Mouse (Mus musculus): ENCODE measurements at regions not wholly inside any gene's neighbourhood (a gene's known extent, or its start where the extent isn't known, plus 50 kb on each side); places are given as distances from the start of the nearest gene placed in this dataset.

DNA sequence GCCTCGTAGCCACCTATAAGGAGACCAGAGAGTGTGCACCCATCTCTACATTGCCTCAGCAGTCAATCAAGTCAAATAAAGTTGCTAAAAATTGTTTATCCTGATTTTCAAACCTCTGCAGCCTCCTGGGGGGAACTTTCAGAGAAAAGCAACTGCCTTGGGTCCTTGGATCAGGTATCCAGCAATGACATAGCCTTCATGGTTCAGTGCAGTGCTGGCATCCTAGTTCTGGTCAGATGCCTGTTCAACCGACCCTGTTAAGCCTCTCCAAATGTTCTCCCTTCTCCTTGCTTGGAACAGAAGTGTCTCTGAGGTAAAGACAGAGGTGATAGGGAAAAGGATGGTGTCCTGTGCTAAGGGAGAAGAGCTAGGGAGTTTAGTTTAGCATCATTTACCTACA, 64.7 kb upstream of the Ppm1h start:
- no peak for ATAC-seq (ENCODE audit: insufficient number of reproducible peaks, insufficient read depth, low FRiP score, low TSS enrichment, low read depth)
- 60% methylated on average over 2 of the region's 2 CpGs for WGBS

DNA sequence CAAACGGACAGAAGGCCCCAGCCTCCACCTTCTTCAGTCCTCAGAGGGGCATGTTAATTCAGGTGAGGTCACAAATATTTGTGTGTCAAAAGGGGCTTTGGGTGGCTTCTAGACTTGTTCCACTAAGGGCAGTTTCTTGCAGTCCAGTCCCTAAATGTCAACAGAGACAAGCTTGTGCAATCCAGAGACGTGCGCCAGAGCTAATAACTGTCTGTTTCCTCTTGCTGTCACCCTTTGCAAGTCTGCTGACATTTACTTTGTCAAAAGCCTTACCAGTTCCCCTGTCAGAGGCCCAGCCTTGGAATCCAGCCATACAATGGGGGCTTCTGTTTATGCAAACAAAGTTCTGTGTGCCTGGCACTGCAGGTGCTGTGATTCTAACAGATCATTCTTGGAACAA, 63.8 kb upstream of the Ppm1h start:
- Histone ChIP-seq H3K27ac (no peak overlapping the region; the same call in 1 of the 2 replicates), H3K27me3 (no peaks in the 10 kb centered on the region), H3K4me2 (no peak overlapping the region), H3K36me3 (no peaks in the 10 kb centered on the region), H3K9me3 (no peaks in the 10 kb centered on the region), H3K4me1 (no peaks in the 10 kb centered on the region), H3K9ac (no peak overlapping the region), H3K4me3 (no peak overlapping the region)
- WGBS: 49% methylated on average over 3 of the region's 3 CpGs
- no peak for ATAC-seq (ENCODE audit: insufficient number of reproducible peaks, insufficient read depth, low FRiP score, low TSS enrichment, low read depth)

More for the DNA sequence above, 64.7 kb upstream of the Ppm1h start:
- no peak overlapping the region for H3K4me2 ChIP-seq
- H3K36me3 ChIP-seq: no peaks in the 10 kb centered on the region
- no peaks in the 10 kb centered on the region for H3K27me3 ChIP-seq
- H3K4me3 ChIP-seq: no peak overlapping the region
- H3K9me3 ChIP-seq: no peaks in the 10 kb centered on the region
- no peak overlapping the region for H3K27ac ChIP-seq
- H3K4me1 ChIP-seq: no peaks in the 10 kb centered on the region
- no peak overlapping the region for H3K9ac ChIP-seq

DNA sequence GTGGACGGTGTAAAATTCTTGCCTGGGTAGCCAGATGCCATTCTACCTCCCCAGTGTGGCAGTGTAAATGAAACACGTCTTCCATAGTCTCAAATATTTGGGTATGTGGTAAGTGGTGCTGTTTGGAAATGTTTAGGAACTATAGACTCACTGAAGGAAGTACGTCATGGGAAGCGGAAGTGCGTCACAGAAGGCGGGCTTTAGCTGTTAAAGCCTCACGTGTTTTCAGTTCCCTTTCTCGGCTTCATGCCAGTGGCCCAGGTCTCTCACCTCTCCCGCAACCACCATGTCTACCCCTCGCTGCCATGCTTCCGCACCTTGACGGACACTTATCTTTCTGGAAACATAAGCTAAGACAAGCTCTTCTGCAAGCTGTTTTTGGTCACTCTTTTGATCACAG, 62.9 kb upstream of the Ppm1h start:
- Histone ChIP-seq H3K9me3 (no peaks in the 10 kb centered on the region), H3K4me2 (no peak overlapping the region), H3K27me3 (no peaks in the 10 kb centered on the region), H3K4me1 (no peaks in the 10 kb centered on the region), H3K9ac (no peak overlapping the region), H3K36me3 (no peaks in the 10 kb centered on the region), H3K27ac (no peak overlapping the region), H3K4me3 (no peak overlapping the region)
- WGBS: 94% methylated on average over 12 of the region's 12 CpGs
- no peak for ATAC-seq (ENCODE audit: insufficient number of reproducible peaks, insufficient read depth, low FRiP score, low TSS enrichment, low read depth)

DNA sequence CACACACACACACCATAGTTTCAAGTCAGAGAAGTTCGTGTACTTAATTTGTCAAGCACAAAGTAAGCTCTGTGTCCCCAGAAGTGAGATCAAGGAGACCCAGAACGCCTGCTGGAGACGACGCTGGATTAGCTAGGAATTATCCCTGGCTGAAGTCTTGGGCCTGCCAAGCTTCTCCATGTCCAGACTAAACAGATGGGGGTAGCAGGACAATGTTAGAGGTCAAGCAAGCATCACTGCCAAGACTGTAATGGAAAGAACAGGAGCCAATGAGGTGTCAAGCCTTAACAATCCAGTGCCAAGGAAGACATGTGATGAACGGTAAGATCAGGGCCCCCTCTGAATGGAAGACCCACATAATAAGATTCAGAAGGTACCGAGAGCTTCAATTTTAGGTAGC, 62.2 kb upstream of the Ppm1h start:
- Histone ChIP-seq H3K9me3 (no peaks in the 10 kb centered on the region), H3K4me2 (no peak overlapping the region), H3K27me3 (no peaks in the 10 kb centered on the region), H3K9ac (no peak overlapping the region), H3K36me3 (no peaks in the 10 kb centered on the region), H3K4me1 (no peaks in the 10 kb centered on the region), H3K4me3 (no peak overlapping the region), H3K27ac (no peak overlapping the region)
- 74% methylated on average over 6 of the region's 6 CpGs for WGBS
- ATAC-seq (ENCODE audit: insufficient number of reproducible peaks, insufficient read depth, low FRiP score, low TSS enrichment, low read depth): no peak

DNA sequence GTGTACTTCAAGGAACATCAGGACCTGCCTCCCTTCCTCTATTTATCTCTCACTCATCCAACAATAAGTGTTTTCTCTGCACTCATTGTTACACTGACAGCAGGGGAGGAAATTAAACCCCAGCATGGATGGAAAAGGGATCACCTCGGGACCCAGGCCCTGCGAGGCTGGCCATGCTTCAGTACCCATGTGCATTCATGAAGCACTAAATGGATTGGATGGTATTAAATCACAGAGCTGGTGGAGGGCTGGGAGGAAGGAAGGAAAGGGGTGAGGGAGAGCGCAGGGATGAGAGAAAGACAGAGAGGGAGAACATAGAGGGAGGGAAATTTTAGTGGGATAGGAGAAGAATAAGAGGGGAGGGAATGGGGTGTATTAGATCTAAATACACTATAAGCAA, 59.7 kb upstream of the Ppm1h start:
- no peak for ATAC-seq (ENCODE audit: insufficient number of reproducible peaks, insufficient read depth, low FRiP score, low TSS enrichment, low read depth)

DNA sequence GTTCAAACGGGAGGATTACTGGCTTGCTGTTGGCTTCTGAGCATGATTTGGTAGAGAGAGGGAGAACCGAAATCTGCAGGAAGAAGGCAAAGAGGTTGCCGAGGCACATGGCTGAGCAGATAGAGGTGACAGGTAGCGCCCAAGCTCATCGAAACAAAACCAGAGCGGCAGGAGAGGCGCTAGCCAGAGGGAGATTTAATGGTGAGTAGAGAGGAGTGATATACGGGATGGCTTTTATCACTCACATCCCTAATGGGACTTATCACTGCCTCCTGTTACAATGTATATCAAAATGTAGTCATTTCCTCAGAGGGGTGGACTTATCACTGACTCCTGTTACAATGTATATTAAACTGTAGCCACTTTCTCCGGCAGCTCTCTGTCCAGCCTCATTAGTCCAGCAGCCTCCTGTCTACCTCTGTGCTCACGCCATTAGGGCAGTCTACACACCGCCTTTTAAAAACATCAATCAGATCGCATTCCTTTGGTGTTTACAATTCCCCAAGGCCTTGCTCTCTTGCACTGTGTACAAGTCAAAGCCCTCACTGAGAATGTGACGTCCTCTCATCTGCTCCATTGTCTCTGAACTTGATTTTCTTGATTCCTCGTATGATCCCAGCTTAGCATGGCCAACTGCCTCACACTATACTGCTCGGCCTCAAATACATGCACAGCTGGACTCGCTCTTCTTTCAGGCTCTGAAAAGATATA, 59.0 kb upstream of the Ppm1h start:
- H3K9me3 ChIP-seq: no peaks in the 10 kb centered on the region
- 71% methylated on average over 16 of the region's 16 CpGs for WGBS
- no peak overlapping the region for H3K9ac ChIP-seq
- H3K4me2 ChIP-seq: no peak overlapping the region
- H3K4me1 ChIP-seq: no peaks in the 10 kb centered on the region
- no peak overlapping the region for H3K27ac ChIP-seq
- no peaks in the 10 kb centered on the region for H3K27me3 ChIP-seq
- no peaks in the 10 kb centered on the region for H3K36me3 ChIP-seq
- no peak for ATAC-seq (ENCODE audit: insufficient number of reproducible peaks, insufficient read depth, low FRiP score, low TSS enrichment, low read depth)
- H3K4me3 ChIP-seq: no peak overlapping the region

More for the DNA sequence above, 59.7 kb upstream of the Ppm1h start:
- 48% methylated on average over 3 of the region's 3 CpGs for WGBS
- Histone ChIP-seq H3K4me3 (no peak overlapping the region), H3K36me3 (no peaks in the 10 kb centered on the region), H3K9me3 (no peaks in the 10 kb centered on the region), H3K4me2 (no peak overlapping the region), H3K27me3 (no peaks in the 10 kb centered on the region), H3K27ac (no peak overlapping the region), H3K4me1 (no peaks in the 10 kb centered on the region), H3K9ac (no peak overlapping the region)

Measured in embryonic facial prominence, embryonic 13.5 days (tissue).